Mouse (Mus musculus) heart, embryonic 14.5 days (tissue): ENCODE measurements around the gene Golph3l. TPM values are rescaled to one million over a fixed set of nuclear protein-coding genes. Genes with fewer than 3 reads are reported as not detected.

ENCODE experiments used
- ATAC-seq: fragments of 200-750 bp; cut with Nextera tagmentation; 2 replicates; pipeline ENCODE4 v1.8.0; 2017; ENCODE audit warnings: low read depth, moderate TSS enrichment; ENCODE audit not compliant: insufficient number of reproducible peaks, insufficient read depth, low FRiP score
- H3K27ac ChIP-seq, 2 experiments: fragments of 200-500 bp in 1 of 2; fragments of 300-500 bp in 1 of 2; sonication (generic) in 1 of 2; replicated peaks in 1 of 2; 2 replicates each; pipeline ENCODE4 v1.5.1; 2012 to 2014; ENCODE audit warnings: low read depth in 2 of 2, low read length in 2 of 2, control low read depth in 1 of 2, mild to moderate bottlenecking in 1 of 2, mixed read lengths in 1 of 2; ENCODE audit not compliant: control insufficient read depth in 1 of 2, insufficient read depth in 1 of 2
- H3K27me3 ChIP-seq: fragments of 300-500 bp; sonication (generic); 2 replicates; pipeline ENCODE4 v1.6.1; 2014; ENCODE audit warnings: mild to moderate bottlenecking, low read length, control low read depth; ENCODE audit not compliant: control insufficient read depth, insufficient read depth
- H3K36me3 ChIP-seq: fragments of 300-500 bp; sonication (generic); 2 replicates; pipeline ENCODE4 v1.6.1; 2014; ENCODE audit warnings: mild to moderate bottlenecking, control low read depth, low read length, mixed read lengths; ENCODE audit not compliant: control insufficient read depth, insufficient read depth
- H3K4me1 ChIP-seq, 2 experiments: fragments of 200-500 bp in 1 of 2; fragments of 300-500 bp in 1 of 2; sonication (generic) in 1 of 2; 2 replicates each; pipeline ENCODE4 v1.6.1; 2012 to 2014; ENCODE audit warnings: low read length in 2 of 2, control low read depth in 1 of 2, mixed read lengths in 1 of 2; ENCODE audit not compliant: control insufficient read depth in 2 of 2, insufficient read depth in 2 of 2
- H3K4me2 ChIP-seq: fragments of 300-500 bp; sonication (generic); 2 replicates; pipeline ENCODE4 v1.6.1; 2014; ENCODE audit warnings: mild to moderate bottlenecking, low read length
- H3K4me3 ChIP-seq, 2 experiments: fragments of 200-500 bp in 1 of 2; fragments of 300-500 bp in 1 of 2; sonication (generic) in 1 of 2; 2 replicates each; pipeline ENCODE4 v1.5.1; 2012 to 2014; ENCODE audit warnings: low read length in 2 of 2, mild to moderate bottlenecking in 2 of 2, control low read depth in 1 of 2, low read depth in 1 of 2, moderate library complexity in 1 of 2; ENCODE audit not compliant: control insufficient read depth in 1 of 2, insufficient read depth in 1 of 2
- H3K9ac ChIP-seq: fragments of 300-500 bp; sonication (generic); 2 replicates; pipeline ENCODE4 v1.6.1; 2014; ENCODE audit warnings: mild to moderate bottlenecking, low read length
- H3K9me3 ChIP-seq: fragments of 300-500 bp; sonication (generic); 2 replicates; pipeline ENCODE4 v1.6.1; 2016; ENCODE audit warnings: low read length, control low read depth; ENCODE audit not compliant: control insufficient read depth
- WGBS: fragments of 180-500 bp; shearing (Covaris S2); extraction: QIAGEN DNeasy Blood & Tissue Kit; methylation state at CpG from one replicate; pipeline ENCODE4 v1.1.7; 2014; 5-methylcytosine and 5-hydroxymethylcytosine counted together
- polyA plus RNA-seq: library from polyadenylated mRNA; unstranded; fragments of >200 nt; fragmentation: Nextera tagmentation; extraction: Ambion mirVana; gene quantifications from 2 replicates; pipeline ENCODE4 v1.2.1, GENCODE M21; 2014

Golph3l gene
- polyA plus RNA-seq, 1 experiment from 2014 or later = 26.9 TPM

- peak overlapping the region; percentile 100 for H3K9ac ChIP-seq
- peaks cover 30 to 69% of the 10 kb centered on the region in 2 experiments for H3K4me1 ChIP-seq
- peaks cover 57% of the 10 kb centered on the region for H3K36me3 ChIP-seq
- ATAC-seq = no peak
- H3K27me3 ChIP-seq = no peaks in the 10 kb centered on the region
- H3K9me3 ChIP-seq = no peaks in the 10 kb centered on the region
- peak overlapping the region; percentile 57 to 94 for H3K27ac ChIP-seq
- peak overlapping the region; percentile 97 for H3K4me2 ChIP-seq
- peak overlapping the region in 1 of 2 experiments; percentile 94; a peak in 2 of 4 replicates for H3K4me3 ChIP-seq
- WGBS = 72% methylated on average over 7 of the region's 7 CpGs
Measured at GRCm38 (mm10) chr3:95662724-95663449, 74.2 kb downstream of the Golph3l start.

DNA sequence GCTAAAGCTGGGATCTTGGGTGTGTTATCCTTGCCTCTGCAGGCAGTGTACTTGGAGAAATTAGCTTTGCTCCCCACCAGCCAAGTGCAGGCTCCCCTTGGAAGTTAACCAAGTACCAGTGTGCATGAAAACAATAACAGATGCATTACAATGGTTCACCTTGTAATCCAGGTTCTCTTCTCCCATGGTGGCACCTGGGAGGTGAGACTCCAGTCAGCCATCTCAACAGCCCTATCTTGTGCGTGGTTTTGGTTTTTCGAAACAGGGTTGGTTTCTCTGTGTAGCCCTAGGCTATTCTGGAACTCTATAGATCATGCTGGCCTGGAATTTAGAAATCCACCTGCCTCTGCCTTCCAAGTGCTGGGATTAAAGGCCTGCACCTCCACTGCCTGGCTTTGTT is 74.8 kb downstream of the Golph3l start:
- H3K9ac ChIP-seq = peak overlapping the region; percentile 100
- H3K27ac ChIP-seq = peak overlapping the region; percentile 32 to 94
- H3K4me3 ChIP-seq = no peak overlapping the region; a peak in 1 of 4 replicates
- WGBS = 76% methylated on average over 2 of the region's 2 CpGs
- no peaks in the 10 kb centered on the region for H3K27me3 ChIP-seq
- H3K4me2 ChIP-seq = peak overlapping the region; percentile 97
- H3K36me3 ChIP-seq = peaks cover 57% of the 10 kb centered on the region
- no peaks in the 10 kb centered on the region for H3K9me3 ChIP-seq
- H3K4me1 ChIP-seq = peaks cover 36 to 75% of the 10 kb centered on the region in 2 experiments
- ATAC-seq = no peak

DNA sequence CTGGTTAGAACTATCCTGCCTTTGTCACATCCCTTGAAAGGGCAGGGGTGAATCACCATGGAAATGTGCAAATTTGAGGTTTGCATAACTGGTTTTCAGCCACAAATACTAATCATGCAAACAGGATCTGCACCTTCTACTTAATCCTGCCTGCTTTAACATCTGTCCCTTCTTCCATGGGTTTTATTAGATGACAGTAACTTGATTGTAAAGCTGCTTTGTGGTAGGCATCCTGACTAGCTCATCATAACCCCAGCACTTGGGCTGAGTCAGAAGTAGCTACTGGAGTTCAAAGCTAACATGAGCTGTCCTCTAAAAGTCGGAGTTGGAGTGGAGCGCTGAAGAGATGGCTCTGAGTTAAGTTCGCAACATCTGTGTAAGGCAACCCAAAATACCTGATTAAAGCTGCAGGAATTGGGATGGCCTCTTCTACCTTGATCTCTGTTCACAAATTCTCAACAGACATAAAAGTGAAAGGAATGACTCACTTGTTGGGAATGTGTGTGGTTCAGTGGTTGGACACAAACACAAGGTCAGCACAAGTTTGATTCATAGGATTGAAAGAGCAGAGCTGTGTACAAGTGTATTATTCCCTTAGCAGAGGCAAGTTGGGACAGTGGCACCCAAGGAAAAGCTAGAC is 75.4 kb downstream of the Golph3l start:
- Histone ChIP-seq H3K27me3 (no peaks in the 10 kb centered on the region), H3K9me3 (no peaks in the 10 kb centered on the region), H3K4me2 (peak overlapping the region; percentile 97; the same call in 1 of the 2 replicates), H3K9ac (no peak overlapping the region), H3K4me1 (peaks cover 39 to 80% of the 10 kb centered on the region in 2 experiments), H3K36me3 (peaks cover 59% of the 10 kb centered on the region), H3K27ac (peak overlapping the region; percentile 50 to 94), H3K4me3 (no peak overlapping the region)
- ATAC-seq = no peak
- WGBS = 76% methylated on average over 3 of the region's 3 CpGs

GRCm38 (mm10) chr3:95664940-95665352 is 76.2 kb downstream of the Golph3l start:
- 0 out of 2 replicates have a peak overlapping the region, but pooled peaks have one; percentile 50 for H3K9ac ChIP-seq
- H3K4me1 ChIP-seq = peaks cover 39 to 80% of the 10 kb centered on the region in 2 experiments
- peaks cover 65% of the 10 kb centered on the region for H3K36me3 ChIP-seq
- H3K4me2 ChIP-seq = no peak overlapping the region
- H3K4me3 ChIP-seq = no peak overlapping the region
- H3K27ac ChIP-seq = peak overlapping the region; percentile 49 to 94
- H3K9me3 ChIP-seq = no peaks in the 10 kb centered on the region
- H3K27me3 ChIP-seq = no peaks in the 10 kb centered on the region
- WGBS = 83% methylated on average over 4 of the region's 4 CpGs
- no peak for ATAC-seq

DNA sequence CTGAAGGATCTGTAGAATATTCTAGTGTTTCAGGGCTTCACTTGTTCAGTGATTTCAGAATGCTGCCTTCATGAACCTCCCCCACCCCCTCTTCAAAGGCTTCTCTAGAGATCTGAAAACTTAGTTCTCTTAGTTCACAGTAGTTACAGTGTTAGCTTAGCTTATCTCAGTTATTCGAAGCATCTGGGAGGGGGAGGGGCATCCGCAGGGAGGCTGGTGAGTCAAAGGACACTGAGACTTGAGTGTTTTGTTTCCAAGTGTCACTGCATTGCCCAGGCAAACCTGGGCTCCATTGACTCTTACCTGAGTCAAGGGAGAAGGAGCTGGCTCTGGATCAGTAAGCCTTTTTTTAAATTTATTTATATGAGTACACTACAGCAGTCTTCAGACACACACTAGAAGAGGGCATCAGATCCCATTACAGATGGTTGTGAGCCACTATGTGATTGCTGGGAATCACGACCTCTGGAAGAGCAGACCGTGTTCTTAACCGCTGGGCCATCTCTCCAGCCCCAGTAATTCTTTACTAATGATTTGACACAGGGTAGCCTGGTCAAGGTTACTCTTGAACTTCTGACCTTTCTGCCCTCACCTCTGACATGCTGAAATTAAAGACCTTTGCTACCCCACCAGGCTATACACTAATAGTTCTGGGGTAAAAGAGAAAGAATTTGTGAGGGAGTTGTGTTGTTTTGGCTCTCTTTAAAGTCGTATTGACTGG is 77.5 kb downstream of the Golph3l start:
- no peak overlapping the region for H3K4me3 ChIP-seq
- H3K36me3 ChIP-seq = peaks cover 52% of the 10 kb centered on the region
- peak; percentile 60; the same call in 1 of the 2 replicates for ATAC-seq
- peaks cover 40 to 75% of the 10 kb centered on the region in 2 experiments for H3K4me1 ChIP-seq
- 12% methylated on average over 6 of the region's 6 CpGs for WGBS
- peak overlapping the region; percentile 85 to 94 for H3K27ac ChIP-seq
- H3K9ac ChIP-seq = peak overlapping the region; percentile 50; the same call in 1 of the 2 replicates
- H3K9me3 ChIP-seq = no peaks in the 10 kb centered on the region
- peak overlapping the region; percentile 47 for H3K4me2 ChIP-seq
- no peaks in the 10 kb centered on the region for H3K27me3 ChIP-seq

DNA sequence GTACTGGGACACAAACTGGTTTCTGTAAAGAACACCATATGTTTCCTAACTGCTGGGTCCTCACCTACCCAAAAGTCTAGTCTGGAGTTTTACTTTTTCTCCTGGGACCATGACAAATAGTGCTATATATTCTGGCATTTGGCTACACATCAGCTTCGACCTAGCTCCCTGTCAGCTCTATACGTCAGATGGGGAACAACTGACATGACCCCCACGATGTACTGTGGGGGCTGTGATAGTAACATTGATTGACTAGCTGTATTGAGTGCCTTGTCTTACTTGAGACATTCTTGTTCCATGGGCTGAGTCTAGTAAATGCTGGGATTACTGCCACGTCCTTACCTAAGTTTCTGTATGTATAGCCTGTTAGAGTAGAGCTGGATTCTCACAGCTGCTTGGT is 78.8 kb downstream of the Golph3l start:
- Histone ChIP-seq H3K27ac (peak overlapping the region; percentile 85 to 94), H3K9ac (peak overlapping the region; percentile 67), H3K27me3 (no peaks in the 10 kb centered on the region), H3K36me3 (peaks cover 48% of the 10 kb centered on the region), H3K4me2 (peak overlapping the region; percentile 47), H3K4me1 (peaks cover 45 to 73% of the 10 kb centered on the region in 2 experiments), H3K9me3 (no peaks in the 10 kb centered on the region), H3K4me3 (peak overlapping the region in 1 of 2 experiments; percentile 5; a peak in 1 of 4 replicates)
- no peak for ATAC-seq
- 19% methylated on average over 4 of the region's 4 CpGs for WGBS

DNA sequence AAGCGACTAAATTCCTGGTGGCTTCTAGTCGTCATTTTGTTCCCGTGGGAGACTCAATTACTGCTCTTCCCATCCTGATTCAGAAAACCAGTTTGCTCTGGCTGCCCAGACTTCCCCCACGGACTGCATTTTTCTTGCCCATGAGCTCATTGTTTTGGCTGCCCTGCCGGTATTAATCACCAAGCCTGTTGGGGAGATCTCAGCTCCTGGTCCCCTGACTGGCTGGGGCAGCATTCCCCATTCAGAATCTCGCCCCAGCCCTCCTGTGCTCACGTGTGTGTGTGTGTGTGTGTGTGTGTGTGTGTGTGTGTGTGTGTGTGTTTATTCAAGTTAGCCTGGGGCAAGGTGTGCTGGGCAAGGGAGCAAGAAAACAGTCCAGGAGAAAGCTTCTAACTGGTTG is 79.3 kb downstream of the Golph3l start:
- no peaks in the 10 kb centered on the region for H3K27me3 ChIP-seq
- peak overlapping the region; percentile 67 for H3K9ac ChIP-seq
- peak overlapping the region in 1 of 2 experiments; percentile 5; a peak in 1 of 4 replicates for H3K4me3 ChIP-seq
- peaks cover 46 to 73% of the 10 kb centered on the region in 2 experiments for H3K4me1 ChIP-seq
- H3K9me3 ChIP-seq = no peaks in the 10 kb centered on the region
- peak overlapping the region; percentile 85 to 94 for H3K27ac ChIP-seq
- H3K36me3 ChIP-seq = peaks cover 45% of the 10 kb centered on the region
- peak overlapping the region; percentile 47 for H3K4me2 ChIP-seq
- WGBS = 9% methylated on average over 7 of the region's 7 CpGs
- ATAC-seq = peak; percentile 16; the same call in 1 of the 2 replicates
